Mouse (Mus musculus): ENCODE results near the gene Ovol1. TPM values are rescaled to one million over a fixed set of nuclear protein-coding genes. Genes with fewer than 3 reads are reported as not detected.

Ovol1 gene
- polyA plus RNA-seq, 1 experiment from 2014 or later, result 0.06 TPM

- Histone ChIP-seq H3K36me3 (replicated peaks; ENCODE audit: insufficient read depth, low read length) (no peaks in the 10 kb centered on the region), H3K4me2 (ENCODE audit: low read depth, low read length) (no peak overlapping the region), H3K27me3 (ENCODE audit: insufficient read depth, low read length) (peaks cover 72% of the 10 kb centered on the region), H3K4me1 (ENCODE audit: insufficient read depth) (peaks cover 16% of the 10 kb centered on the region), H3K27ac (ENCODE audit: low read depth) (no peak overlapping the region), H3K4me3 (ENCODE audit: low read depth, low read length) (no peak overlapping the region), H3K9me3 (ENCODE audit: low read length) (no peaks in the 10 kb centered on the region), H3K9ac (replicated peaks) (no peak overlapping the region)
- WGBS (ENCODE audit: insufficient replicate concordance), result 26% methylated on average over 8 of the region's 8 CpGs
- DNase-seq (no peak), ATAC-seq (no peak)
- TF ChIP-seq CTCF (IDR thresholded peaks at IDR 0.05; ENCODE audit: low read depth) (no peak), EP300 (IDR thresholded peaks at IDR 0.05; ENCODE audit: low read depth) (no peak)
Measured at GRCm38 (mm10) chr19:5559229-5559628, 1.2 kb downstream of the Ovol1 start.

- H3K27me3 ChIP-seq (ENCODE audit: insufficient read depth, low read length), result peaks cover 67% of the 10 kb centered on the region
- no peak for ATAC-seq
Measured at GRCm38 (mm10) chr19:5558770-5559169, 1.7 kb downstream of the Ovol1 start.

DNA sequence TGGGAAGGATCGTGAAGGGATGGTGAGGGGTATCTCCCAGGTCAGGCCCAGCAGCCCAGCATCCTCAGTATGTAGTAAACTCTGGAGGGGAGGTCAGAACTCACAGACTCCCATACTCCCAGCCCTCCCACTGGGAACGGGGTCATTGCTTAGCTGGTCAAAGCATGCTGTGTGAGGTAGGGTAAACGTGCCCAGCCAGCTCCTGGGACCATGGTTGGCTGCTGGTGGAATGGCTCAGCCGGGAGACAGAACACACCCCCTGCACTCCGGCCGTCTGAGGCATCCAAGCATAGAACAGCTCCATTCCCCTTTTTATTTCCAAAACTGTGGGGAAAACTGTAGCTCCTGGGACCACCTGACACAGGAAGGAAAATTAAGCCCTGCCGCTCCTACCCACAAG is 2.3 kb downstream of the Ovol1 start:
- Histone ChIP-seq H3K27me3 (ENCODE audit: insufficient read depth, low read length) (peaks cover 67% of the 10 kb centered on the region), H3K9ac (replicated peaks) (no peak overlapping the region), H3K27ac (ENCODE audit: low read depth) (no peak overlapping the region), H3K4me1 (ENCODE audit: insufficient read depth) (peaks cover 16% of the 10 kb centered on the region), H3K36me3 (replicated peaks; ENCODE audit: insufficient read depth, low read length) (no peaks in the 10 kb centered on the region), H3K4me3 (ENCODE audit: low read depth, low read length) (no peak overlapping the region), H3K4me2 (ENCODE audit: low read depth, low read length) (no peak overlapping the region), H3K9me3 (ENCODE audit: low read length) (no peaks in the 10 kb centered on the region)
- no peak for ATAC-seq
- TF ChIP-seq CTCF (IDR thresholded peaks at IDR 0.05; ENCODE audit: low read depth) (no peak), EP300 (IDR thresholded peaks at IDR 0.05; ENCODE audit: low read depth) (no peak)
- 53% methylated on average over 7 of the region's 7 CpGs for WGBS (ENCODE audit: insufficient replicate concordance)
- DNase-seq, result no peak

More at GRCm38 (mm10) chr19:5558770-5559169, 1.7 kb downstream of the Ovol1 start:
- Histone ChIP-seq H3K4me3 (ENCODE audit: low read depth, low read length) (no peak overlapping the region), H3K36me3 (replicated peaks; ENCODE audit: insufficient read depth, low read length) (no peaks in the 10 kb centered on the region), H3K9ac (replicated peaks) (no peak overlapping the region), H3K27ac (ENCODE audit: low read depth) (no peak overlapping the region), H3K4me2 (ENCODE audit: low read depth, low read length) (no peak overlapping the region), H3K9me3 (ENCODE audit: low read length) (no peaks in the 10 kb centered on the region), H3K4me1 (ENCODE audit: insufficient read depth) (peaks cover 16% of the 10 kb centered on the region)
- WGBS (ENCODE audit: insufficient replicate concordance), result 63% methylated on average over 8 of the region's 8 CpGs
- TF ChIP-seq EP300 (IDR thresholded peaks at IDR 0.05; ENCODE audit: low read depth), result no peak
- TF ChIP-seq CTCF (IDR thresholded peaks at IDR 0.05; ENCODE audit: low read depth), result no peak
- DNase-seq, result no peak

GRCm38 (mm10) chr19:5554212-5554611 is 6.2 kb downstream of the Ovol1 start:
- H3K4me3 ChIP-seq (ENCODE audit: low read depth, low read length), result no peak overlapping the region
- H3K4me1 ChIP-seq (ENCODE audit: insufficient read depth), result no peaks in the 10 kb centered on the region
- ATAC-seq (no peak), DNase-seq (no peak)
- H3K27me3 ChIP-seq (ENCODE audit: insufficient read depth, low read length), result peaks cover 27% of the 10 kb centered on the region
- H3K36me3 ChIP-seq (replicated peaks; ENCODE audit: insufficient read depth, low read length), result no peaks in the 10 kb centered on the region
- no peak overlapping the region for H3K9ac ChIP-seq (replicated peaks)
- H3K4me2 ChIP-seq (ENCODE audit: low read depth, low read length), result no peak overlapping the region
- H3K9me3 ChIP-seq (ENCODE audit: low read length), result no peaks in the 10 kb centered on the region
- TF ChIP-seq CTCF (IDR thresholded peaks at IDR 0.05; ENCODE audit: low read depth), result no peak
- no peak for TF ChIP-seq EP300 (IDR thresholded peaks at IDR 0.05; ENCODE audit: low read depth)
- WGBS (ENCODE audit: insufficient replicate concordance), result 82% methylated on average over 14 of the region's 14 CpGs
- no peak overlapping the region for H3K27ac ChIP-seq (ENCODE audit: low read depth)

DNA sequence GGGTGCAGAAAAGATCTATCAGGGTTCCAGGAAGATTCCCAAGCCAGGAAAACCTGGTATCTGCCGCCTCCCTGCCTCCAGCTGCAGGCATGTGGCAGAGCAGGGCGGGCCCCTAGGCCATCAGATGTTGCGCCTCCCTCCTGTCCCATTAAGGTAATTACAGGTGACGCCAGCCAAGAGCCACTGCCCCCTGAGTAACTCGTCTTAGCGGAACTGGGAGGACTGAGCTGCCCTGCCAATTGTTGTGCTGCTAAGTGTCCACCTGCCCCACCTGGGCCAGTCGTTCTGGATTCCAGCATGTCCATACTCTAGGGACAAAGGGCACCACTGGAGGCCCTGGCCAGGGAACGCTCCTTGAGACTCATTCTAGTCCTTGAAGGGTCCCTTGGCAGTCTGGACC is 6.6 kb downstream of the Ovol1 start:
- ATAC-seq (no peak), DNase-seq (no peak)
- H3K4me1 ChIP-seq (ENCODE audit: insufficient read depth), result no peaks in the 10 kb centered on the region
- H3K4me3 ChIP-seq (ENCODE audit: low read depth, low read length), result no peak overlapping the region
- H3K27me3 ChIP-seq (ENCODE audit: insufficient read depth, low read length), result peaks cover 23% of the 10 kb centered on the region
- no peak overlapping the region for H3K27ac ChIP-seq (ENCODE audit: low read depth)
- H3K9ac ChIP-seq (replicated peaks), result no peak overlapping the region
- no peaks in the 10 kb centered on the region for H3K9me3 ChIP-seq (ENCODE audit: low read length)
- H3K36me3 ChIP-seq (replicated peaks; ENCODE audit: insufficient read depth, low read length), result no peaks in the 10 kb centered on the region
- H3K4me2 ChIP-seq (ENCODE audit: low read depth, low read length), result no peak overlapping the region
- TF ChIP-seq EP300 (IDR thresholded peaks at IDR 0.05; ENCODE audit: low read depth), result no peak
- TF ChIP-seq CTCF (IDR thresholded peaks at IDR 0.05; ENCODE audit: low read depth), result no peak
- whole genome bisulfite sequencing (ENCODE audit: insufficient replicate concordance), result 70% methylated on average over 8 of the region's 8 CpGs

DNA sequence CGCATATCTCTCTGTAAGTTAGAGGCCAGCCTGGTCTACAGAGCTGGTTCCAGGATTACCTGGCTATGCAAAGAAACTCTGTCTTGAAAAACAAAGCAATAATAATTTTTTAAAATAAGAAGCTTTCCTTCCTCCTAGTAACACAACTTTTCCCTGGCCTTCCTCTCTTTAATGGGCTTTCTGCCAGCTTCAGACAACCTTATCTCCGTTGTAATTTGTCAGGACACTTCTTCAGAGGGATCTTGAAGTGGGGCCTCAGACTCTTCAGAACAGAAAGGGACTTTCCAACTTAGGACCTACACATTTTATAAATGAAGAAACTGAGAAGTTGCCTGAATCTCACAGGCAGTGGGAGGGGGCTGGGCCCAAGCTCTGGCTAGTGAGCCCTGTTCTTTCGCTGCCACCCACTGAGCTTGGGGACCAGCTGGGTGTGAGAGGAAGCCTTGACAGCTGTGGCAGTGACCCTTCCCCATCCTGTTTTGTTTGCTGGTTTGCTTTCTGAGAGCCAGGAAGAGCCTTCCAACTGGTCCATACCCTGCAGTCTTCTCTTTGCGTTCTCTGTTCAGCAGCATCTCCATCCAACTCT is 12.9 kb downstream of the Ovol1 start:
- ATAC-seq, result no peak
- Histone ChIP-seq H3K36me3 (replicated peaks; ENCODE audit: insufficient read depth, low read length) (no peaks in the 10 kb centered on the region), H3K4me1 (ENCODE audit: insufficient read depth) (no peaks in the 10 kb centered on the region), H3K27ac (ENCODE audit: low read depth) (no peak overlapping the region), H3K27me3 (ENCODE audit: insufficient read depth, low read length) (no peaks in the 10 kb centered on the region), H3K4me3 (ENCODE audit: low read depth, low read length) (no peak overlapping the region), H3K4me2 (ENCODE audit: low read depth, low read length) (no peak overlapping the region), H3K9ac (replicated peaks) (no peak overlapping the region), H3K9me3 (ENCODE audit: low read length) (no peaks in the 10 kb centered on the region)
- 57% methylated on average over 4 of the region's 4 CpGs for WGBS (ENCODE audit: insufficient replicate concordance)
- DNase-seq, result no peak
- TF ChIP-seq EP300 (IDR thresholded peaks at IDR 0.05; ENCODE audit: low read depth), result no peak
- no peak for TF ChIP-seq CTCF (IDR thresholded peaks at IDR 0.05; ENCODE audit: low read depth)

All from liver, postnatal 0 days (tissue).